In genomic region chr10:79914131-79914947, GRCm38 (mm10) we compare ENCODE assay signal across 9 mouse cellular contexts. TPM values are rescaled to one million over a fixed set of nuclear protein-coding genes. Genes with fewer than 3 reads are reported as not detected.
DNase-seq lines count a peak whose midpoint lies in the region; ATAC-seq and TF ChIP-seq lines count a peak whose summit lies in the region.
"Had no signal": no experiment of that assay in that cellular context is flagged by ENCODE, and none has a peak within 500 bp of the region (broad histone marks: within the 10 kb centered on the region; RNA-seq: fewer than 3 reads in every experiment).

No protein-coding gene starts in this region.

- H3K36me3 ChIP-seq in forebrain, embryonic 13.5 days (ENCODE audit: poor library complexity, severe bottlenecking) = peaks cover 25% of the 10 kb centered on the region
- H3K36me3 ChIP-seq in forebrain, embryonic 11.5 days (ENCODE audit: control insufficient read depth, insufficient read depth, low read length) = no peaks in the 10 kb centered on the region
- peaks cover 31% of the 10 kb centered on the region for H3K36me3 ChIP-seq in liver, embryonic 12.5 days

- H3K9ac ChIP-seq in forebrain, embryonic 13.5 days = peak overlapping the region; percentile 45
- H3K9ac ChIP-seq in forebrain, embryonic 11.5 days (ENCODE audit: low read length) = no peak overlapping the region
- H3K9ac ChIP-seq in liver, embryonic 12.5 days = peak overlapping the region; percentile 93

- peaks cover 22% of the 10 kb centered on the region for H3K27me3 ChIP-seq in forebrain, embryonic 13.5 days
- peaks cover 22% of the 10 kb centered on the region for H3K27me3 ChIP-seq in forebrain, embryonic 11.5 days (ENCODE audit: control insufficient read depth, insufficient read depth, low read length)
- peaks cover 23% of the 10 kb centered on the region for H3K27me3 ChIP-seq in liver, embryonic 12.5 days (replicated peaks)

- ATAC-seq in forebrain, embryonic 13.5 days = no peak
- ATAC-seq in forebrain, embryonic 11.5 days (replicated peaks; ENCODE audit: low FRiP score) = no peak
- ATAC-seq in liver, embryonic 12.5 days = peak; percentile 77

- peak overlapping the region; percentile 16; the same call in 1 of the 2 replicates for H3K4me2 ChIP-seq in forebrain, embryonic 13.5 days
- H3K4me2 ChIP-seq in forebrain, embryonic 11.5 days (ENCODE audit: low read depth, low read length, severe bottlenecking) = no peak overlapping the region
- H3K4me2 ChIP-seq in liver, embryonic 12.5 days = peak overlapping the region; percentile 98

- 58% methylated on average over 11 of the region's 11 CpGs for WGBS in forebrain, embryonic 13.5 days
- 67% methylated on average over 9 of the region's 11 CpGs for WGBS in forebrain, embryonic 11.5 days
- 23% methylated on average over 10 of the region's 11 CpGs for WGBS in liver, embryonic 12.5 days (ENCODE audit: insufficient replicate concordance)
- WGBS in lung, adult 2 months = 64% methylated on average over 11 of the region's 11 CpGs

- H3K27ac ChIP-seq in forebrain, embryonic 13.5 days = peak overlapping the region; percentile 45
- H3K27ac ChIP-seq in forebrain, embryonic 11.5 days (ENCODE audit: low read depth, low read length) = no peak overlapping the region
- peak overlapping the region; percentile 92 for H3K27ac ChIP-seq in liver, embryonic 12.5 days

- H3K9me3 ChIP-seq in forebrain, embryonic 13.5 days (replicated peaks) = no peaks in the 10 kb centered on the region
- H3K9me3 ChIP-seq in forebrain, embryonic 11.5 days (ENCODE audit: control insufficient read depth, low read length) = no peaks in the 10 kb centered on the region
- no peaks in the 10 kb centered on the region for H3K9me3 ChIP-seq in liver, embryonic 12.5 days (replicated peaks)

- H3K4me3 ChIP-seq in forebrain, embryonic 13.5 days = no peak overlapping the region
- no peak overlapping the region for H3K4me3 ChIP-seq in forebrain, embryonic 11.5 days (ENCODE audit: low read depth, low read length)
- H3K4me3 ChIP-seq in liver, embryonic 12.5 days = peak overlapping the region; percentile 81
- no peak overlapping the region for H3K4me3 ChIP-seq in lung, adult 2 months (replicated peaks; ENCODE audit: extremely low read depth, low read depth, low read length)

- TF ChIP-seq CTCF in lung, adult 2 months (IDR thresholded peaks at IDR 0.05; ENCODE audit: insufficient read depth, low read length) = no peak

- intact Hi-C loops in left cerebral cortex, postnatal 25 days (cut with DNase I) = no loop called here

- peaks cover 41% of the 10 kb centered on the region for H3K4me1 ChIP-seq in forebrain, embryonic 13.5 days
- peaks cover 13% of the 10 kb centered on the region for H3K4me1 ChIP-seq in forebrain, embryonic 11.5 days (replicated peaks; ENCODE audit: control insufficient read depth, insufficient read depth, low read length)
- H3K4me1 ChIP-seq in liver, embryonic 12.5 days = peaks cover 83% of the 10 kb centered on the region
- H3K4me1 ChIP-seq in lung, adult 2 months (ENCODE audit: control insufficient read depth, insufficient read depth, low read length) = peaks cover 14% of the 10 kb centered on the region

- DNase-seq in forebrain, embryonic 11.5 days (ENCODE audit: low spot score) = no peak
- peak; percentile 49 to 56 for DNase-seq in spleen, postnatal 10 days (ENCODE audit: low spot score in 2 of 2)
- DNase-seq in spleen, postnatal 14 days (ENCODE audit: low spot score in 2 of 2) = no peak
- DNase-seq in urinary bladder, postnatal 36 days (ENCODE audit: low spot score in 2 of 2) = no peak
- no peak for DNase-seq in left cerebral cortex, postnatal 25 days (ENCODE audit: low spot score in 2 of 2)
- DNase-seq in lung, adult 2 months = no peak

- TF ChIP-seq POLR2A in lung, adult 2 months (IDR thresholded peaks at IDR 0.05; ENCODE audit: borderline replicate concordance, extremely low read depth, low read depth, low read length) = no peak

RNA-seq across cellular contexts. Expression of gene Kiss1r, which starts 2.4 kb away (rescaled TPM):
- 1.0 and 1.3 TPM in 2 replicates for polyA plus RNA-seq in forebrain, embryonic 13.5 days (2015; fragmentation: Nextera tagmentation; extraction: Ambion mirVana)
- 0.55 and 1.0 TPM in 2 replicates for polyA plus RNA-seq in forebrain, embryonic 11.5 days (2014; fragmentation: Nextera tagmentation; extraction: Ambion mirVana)
- 0.35 and 0.43 TPM in 2 replicates for polyA plus RNA-seq in liver, embryonic 12.5 days (2016; fragmentation: Nextera tagmentation; extraction: Ambion mirVana)
- 1 to 10 TPM; 7.1 to 7.8 TPM for total RNA-seq in left cerebral cortex, postnatal 25 days (2021)
- 20.9 and 24.4 TPM in 2 replicates for polyA plus RNA-seq in lung, adult 2 months (2012; rRNA removed)

RNA-seq across cellular contexts. Expression of gene Gm26602, which starts 3.7 kb away (rescaled TPM):
- polyA plus RNA-seq in forebrain, embryonic 13.5 days (2015; fragmentation: Nextera tagmentation; extraction: Ambion mirVana) = 33.6 TPM in 1 of 2 replicates, not detected in the other
- 3.3 and 14.8 TPM in 2 replicates for polyA plus RNA-seq in forebrain, embryonic 11.5 days (2014; fragmentation: Nextera tagmentation; extraction: Ambion mirVana)
- 0.98 and 11.0 TPM in 2 replicates for polyA plus RNA-seq in liver, embryonic 12.5 days (2016; fragmentation: Nextera tagmentation; extraction: Ambion mirVana)
- not detected for total RNA-seq in left cerebral cortex, postnatal 25 days (2021)
- not detected in 2 replicates for polyA plus RNA-seq in lung, adult 2 months (2012; rRNA removed)
- total RNA-seq: neutrophil, adult 5-6 weeks had no signal

RNA-seq across cellular contexts. Expression of gene Med16, which starts 5.6 kb away (rescaled TPM):
- 49.0 and 59.0 TPM in 2 replicates for polyA plus RNA-seq in forebrain, embryonic 13.5 days (2015; fragmentation: Nextera tagmentation; extraction: Ambion mirVana)
- 60.4 and 60.6 TPM in 2 replicates for polyA plus RNA-seq in forebrain, embryonic 11.5 days (2014; fragmentation: Nextera tagmentation; extraction: Ambion mirVana)
- 26.6 and 27.4 TPM in 2 replicates for polyA plus RNA-seq in liver, embryonic 12.5 days (2016; fragmentation: Nextera tagmentation; extraction: Ambion mirVana)
- 10 to 100 TPM; 57.5 to 59.8 TPM for total RNA-seq in left cerebral cortex, postnatal 25 days (2021)
- 76.2 and 79.1 TPM in 2 replicates for polyA plus RNA-seq in lung, adult 2 months (2012; rRNA removed)

RNA-seq across cellular contexts. Expression of gene R3hdm4, which starts 6.7 kb away (rescaled TPM):
- polyA plus RNA-seq in forebrain, embryonic 13.5 days (2015; fragmentation: Nextera tagmentation; extraction: Ambion mirVana) = 200 and 217 TPM in 2 replicates
- 135 and 145 TPM in 2 replicates for polyA plus RNA-seq in forebrain, embryonic 11.5 days (2014; fragmentation: Nextera tagmentation; extraction: Ambion mirVana)
- 67.5 and 74.1 TPM in 2 replicates for polyA plus RNA-seq in liver, embryonic 12.5 days (2016; fragmentation: Nextera tagmentation; extraction: Ambion mirVana)
- total RNA-seq in left cerebral cortex, postnatal 25 days (2021) = 100 to 1,000 TPM; 366 to 394 TPM
- polyA plus RNA-seq in lung, adult 2 months (2012; rRNA removed) = 129 and 162 TPM in 2 replicates

RNA-seq across cellular contexts. Expression of gene Arid3a, which starts 12.5 kb away (rescaled TPM):
- polyA plus RNA-seq in forebrain, embryonic 13.5 days (2015; fragmentation: Nextera tagmentation; extraction: Ambion mirVana) = 2.5 and 3.6 TPM in 2 replicates
- polyA plus RNA-seq in forebrain, embryonic 11.5 days (2014; fragmentation: Nextera tagmentation; extraction: Ambion mirVana) = 5.4 and 6.6 TPM in 2 replicates
- polyA plus RNA-seq in liver, embryonic 12.5 days (2016; fragmentation: Nextera tagmentation; extraction: Ambion mirVana) = 5.6 and 6.4 TPM in 2 replicates
- 1 to 10 TPM; 5.4 to 8.6 TPM for total RNA-seq in left cerebral cortex, postnatal 25 days (2021)
- polyA plus RNA-seq in lung, adult 2 months (2012; rRNA removed) = 7.8 and 8.6 TPM in 2 replicates

Comparison
In these comparisons a context has a peak if more than half of its experiments do, and no peak if none do; other contexts are left out.
1. DNase-seq: peak in spleen, postnatal 10 days (2 of 2); none in forebrain, embryonic 11.5 days (single experiment), spleen, postnatal 14 days (0 of 2), urinary bladder, postnatal 36 days (0 of 2), left cerebral cortex, postnatal 25 days (0 of 2) and lung, adult 2 months (single experiment).